Mouse (Mus musculus): ENCODE measurements around the gene Mas1. TPM values are rescaled to one million over a fixed set of nuclear protein-coding genes. Genes with fewer than 3 reads are reported as not detected.
A peak's percentile ranks its signal among the peaks of the same experiment; 100 is the strongest.
"Not testable (repeated sequence)": the region's sequence is repeated elsewhere in the genome, so short reads cannot be mapped to it uniquely, and the experiment has no call there.

Gene Mas1
- polyA plus RNA-seq, 1 experiment from 2014 or later = 0.41 TPM

DNA sequence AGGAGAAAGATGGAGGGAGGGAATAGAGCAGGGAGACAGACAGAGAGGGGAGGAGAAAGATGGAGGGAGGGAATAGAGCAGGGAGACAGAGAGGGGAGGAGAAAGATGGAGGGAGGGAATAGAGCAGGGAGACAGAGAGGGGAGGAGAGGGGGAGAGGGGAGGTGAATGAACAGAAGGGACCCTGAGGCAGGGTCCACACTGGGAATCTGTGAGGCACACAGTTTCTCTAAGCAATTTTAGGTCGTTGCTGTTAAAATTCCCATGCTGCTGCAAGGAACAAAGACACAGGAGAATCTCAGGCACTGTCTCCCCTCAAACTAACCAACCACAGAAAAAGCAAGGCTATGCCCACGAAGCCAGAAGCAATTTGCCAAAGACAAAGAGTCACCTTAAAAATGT lies 30.7 kb upstream of the Mas1 start:
- H3K4me2 ChIP-seq (replicated peaks); H3K4me1 ChIP-seq; H3K4me3 ChIP-seq; H3K27me3 ChIP-seq; H3K9ac ChIP-seq; H3K9me3 ChIP-seq (replicated peaks); ATAC-seq (ENCODE audit: low FRiP score); H3K27ac ChIP-seq: not testable (repeated sequence)
- 36% methylated on average over 2 of the region's 2 CpGs for WGBS
- H3K36me3 ChIP-seq = peaks cover 26% of the 10 kb centered on the region

DNA sequence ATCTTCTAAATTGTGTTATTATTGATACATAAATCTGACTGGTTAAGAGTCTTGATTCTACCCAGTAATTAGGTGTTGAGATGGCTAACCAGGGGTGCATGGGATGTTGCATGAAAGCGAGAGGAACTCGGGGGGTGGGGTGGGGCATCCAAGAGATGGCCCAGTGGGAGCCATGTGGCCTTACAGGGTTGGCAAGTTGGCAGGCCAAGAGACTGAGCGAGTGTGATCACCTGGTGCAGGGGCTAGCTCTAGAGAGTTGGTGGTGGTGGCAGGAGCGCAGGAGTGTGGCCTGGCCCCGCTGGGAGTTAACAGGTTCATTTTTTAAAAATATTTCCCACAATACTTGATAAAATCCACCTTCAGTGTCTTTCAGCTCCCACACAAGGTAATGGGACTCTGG lies 29.7 kb upstream of the Mas1 start:
- H3K4me3 ChIP-seq = no peak overlapping the region
- no peak overlapping the region for H3K9ac ChIP-seq
- no peak overlapping the region for H3K4me2 ChIP-seq (replicated peaks)
- H3K9me3 ChIP-seq (replicated peaks) = no peaks in the 10 kb centered on the region
- no peaks in the 10 kb centered on the region for H3K27me3 ChIP-seq
- no peak overlapping the region for H3K27ac ChIP-seq
- no peak for ATAC-seq (ENCODE audit: low FRiP score)
- peaks cover 26% of the 10 kb centered on the region for H3K36me3 ChIP-seq
- H3K4me1 ChIP-seq = no peaks in the 10 kb centered on the region
- WGBS = 87% methylated on average over 5 of the region's 5 CpGs

DNA sequence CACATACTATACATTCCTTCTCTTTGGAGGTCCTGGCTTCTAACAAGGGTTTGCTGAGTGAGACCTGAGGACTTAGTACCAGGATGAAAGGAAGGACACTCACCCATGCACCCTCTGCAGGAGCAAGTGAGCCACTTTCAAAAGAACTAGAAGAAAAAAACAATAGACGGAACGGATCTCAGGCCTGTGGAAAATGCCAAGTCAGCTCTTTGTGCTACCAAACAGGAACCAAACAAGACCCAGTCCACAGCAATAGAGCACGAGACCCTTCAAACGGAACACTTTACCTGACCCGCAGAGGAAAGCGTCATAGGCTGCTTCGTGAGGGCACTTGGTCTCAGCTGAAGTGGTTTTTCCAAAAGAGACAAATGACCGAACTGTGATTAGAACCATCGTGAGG lies 24.1 kb upstream of the Mas1 start:
- 89% methylated on average over 9 of the region's 9 CpGs for WGBS
- Histone ChIP-seq H3K9ac (no peak overlapping the region), H3K36me3 (peaks cover 31% of the 10 kb centered on the region; the same call in 1 of the 2 replicates), H3K4me1 (no peaks in the 10 kb centered on the region), H3K27ac (no peak overlapping the region), H3K9me3 (replicated peaks) (no peaks in the 10 kb centered on the region), H3K4me2 (replicated peaks) (no peak overlapping the region), H3K4me3 (no peak overlapping the region), H3K27me3 (no peaks in the 10 kb centered on the region)
- ATAC-seq (ENCODE audit: low FRiP score) = no peak

DNA sequence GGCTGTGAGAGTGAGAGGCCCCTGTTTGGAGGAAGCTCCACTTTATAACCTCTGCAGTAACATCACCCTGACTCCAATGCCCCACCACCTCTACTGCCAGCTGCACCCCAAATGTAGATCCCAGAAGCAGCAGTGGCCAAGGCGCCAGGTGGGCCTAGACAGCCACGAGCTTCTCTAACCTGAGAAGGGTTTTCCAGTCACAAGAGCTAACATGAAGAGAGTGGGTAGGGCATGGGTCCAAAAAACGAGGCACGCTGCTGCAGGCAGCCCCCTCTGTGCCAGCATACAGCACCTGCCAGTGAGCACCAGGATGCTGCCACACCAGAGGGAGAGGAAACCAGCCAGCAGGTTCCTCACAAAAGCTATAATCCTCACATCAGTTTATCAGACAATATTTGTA lies 23.1 kb upstream of the Mas1 start:
- Histone ChIP-seq H3K27ac (no peak overlapping the region), H3K36me3 (peaks cover 31% of the 10 kb centered on the region; the same call in 1 of the 2 replicates), H3K4me3 (no peak overlapping the region), H3K4me1 (no peaks in the 10 kb centered on the region), H3K27me3 (no peaks in the 10 kb centered on the region), H3K9ac (no peak overlapping the region), H3K9me3 (replicated peaks) (no peaks in the 10 kb centered on the region), H3K4me2 (replicated peaks) (no peak overlapping the region)
- ATAC-seq (ENCODE audit: low FRiP score) = no peak
- 90% methylated on average over 4 of the region's 4 CpGs for WGBS

DNA sequence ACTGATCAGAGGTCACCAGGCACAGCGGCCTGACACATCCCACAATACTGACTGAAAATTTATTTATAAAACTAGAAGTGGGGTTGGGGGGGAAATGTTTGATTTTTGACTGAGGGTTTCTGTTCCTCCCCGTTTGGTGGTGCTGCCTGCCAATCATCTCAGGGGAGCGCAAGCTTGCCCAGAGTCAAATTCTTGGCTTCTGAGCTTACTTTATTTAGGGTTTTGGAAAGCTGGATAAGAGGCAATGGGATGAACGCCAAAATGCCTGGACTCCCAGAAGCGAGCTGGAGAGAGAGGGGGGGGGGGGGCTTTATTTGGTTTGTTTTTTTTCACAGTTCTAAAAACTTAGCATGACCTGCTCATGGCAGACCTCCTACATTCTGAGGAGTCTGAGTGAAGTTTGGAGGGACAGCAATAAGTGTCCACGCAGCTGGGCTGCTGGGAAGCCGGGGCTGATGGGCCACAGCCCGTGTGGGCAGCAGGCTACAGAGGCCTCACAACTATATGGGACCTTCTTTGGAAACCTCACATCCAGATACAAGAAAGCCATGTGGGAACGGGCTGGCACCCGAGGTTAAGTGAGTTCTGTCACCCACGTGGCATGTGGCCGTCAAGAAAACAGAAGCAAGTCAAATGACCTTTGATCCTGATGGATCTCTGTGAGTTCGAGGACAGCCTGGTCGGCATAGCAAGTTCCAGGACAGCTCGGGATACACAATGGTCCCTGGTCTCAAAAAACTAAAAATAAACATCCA lies 19.3 kb upstream of the Mas1 start:
- Histone ChIP-seq H3K9me3 (replicated peaks) (no peaks in the 10 kb centered on the region), H3K4me1 (no peaks in the 10 kb centered on the region), H3K9ac (no peak overlapping the region), H3K27me3 (no peaks in the 10 kb centered on the region), H3K27ac (no peak overlapping the region), H3K4me3 (no peak overlapping the region), H3K4me2 (replicated peaks) (no peak overlapping the region), H3K36me3 (peaks cover 27% of the 10 kb centered on the region; the same call in 1 of the 2 replicates)
- ATAC-seq (ENCODE audit: low FRiP score) = no peak
- 85% methylated on average over 15 of the region's 15 CpGs for WGBS

DNA sequence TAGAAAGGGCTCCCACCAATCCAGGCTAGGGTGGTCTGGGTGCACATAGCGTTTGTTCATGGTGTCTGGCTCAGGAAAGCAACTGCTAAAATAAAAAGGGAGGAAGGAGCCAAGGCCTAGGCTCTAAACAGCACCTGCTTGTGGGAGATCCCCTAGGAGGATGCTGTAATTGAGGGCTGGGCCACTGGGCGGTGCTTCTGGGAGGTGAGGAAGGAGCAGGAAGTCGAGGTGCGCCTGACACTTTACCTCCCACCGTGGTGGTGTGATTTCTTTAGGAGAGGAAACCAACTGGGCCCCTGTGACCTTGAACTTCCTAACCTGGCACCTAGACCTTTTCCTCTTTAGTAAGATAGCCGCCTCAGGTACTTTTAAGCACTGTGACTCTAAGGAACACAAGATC lies 18.7 kb upstream of the Mas1 start:
- ATAC-seq (ENCODE audit: low FRiP score) = no peak
- WGBS = 34% methylated on average over 6 of the region's 6 CpGs
- H3K27me3 ChIP-seq = no peaks in the 10 kb centered on the region

DNA sequence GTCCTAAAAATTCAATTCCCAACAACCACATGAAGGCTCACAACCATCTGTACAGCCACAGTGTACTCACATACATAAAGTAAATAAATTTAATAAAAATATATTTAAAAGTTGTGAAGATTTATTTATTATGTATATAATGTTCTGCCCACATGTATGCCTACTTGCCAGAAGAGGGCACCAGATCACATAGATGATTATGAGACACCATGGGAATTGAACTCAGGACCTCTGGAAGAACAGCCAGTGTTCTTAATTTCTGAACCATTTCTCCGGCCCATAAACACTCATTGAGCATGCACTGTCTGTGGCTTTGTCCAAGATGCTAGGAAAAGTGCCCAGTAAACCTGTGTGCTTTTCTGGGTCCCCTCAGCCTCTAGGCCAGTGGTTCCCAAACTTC lies 13.3 kb upstream of the Mas1 start:
- no peak for ATAC-seq (ENCODE audit: low FRiP score)
- Histone ChIP-seq H3K36me3 (no peaks in the 10 kb centered on the region), H3K9me3 (replicated peaks) (no peaks in the 10 kb centered on the region), H3K4me3 (no peak overlapping the region), H3K27me3 (no peaks in the 10 kb centered on the region), H3K4me2 (replicated peaks) (no peak overlapping the region), H3K27ac (no peak overlapping the region), H3K9ac (no peak overlapping the region), H3K4me1 (no peaks in the 10 kb centered on the region)
- WGBS = 81% methylated on average over 1 of the region's 1 CpGs

More for the DNA sequence above, 18.7 kb upstream of the Mas1 start:
- Histone ChIP-seq H3K9me3 (replicated peaks) (no peaks in the 10 kb centered on the region), H3K4me3 (no peak overlapping the region), H3K27ac (no peak overlapping the region), H3K4me1 (no peaks in the 10 kb centered on the region), H3K36me3 (peaks cover 22% of the 10 kb centered on the region; the same call in 1 of the 2 replicates), H3K9ac (no peak overlapping the region), H3K4me2 (replicated peaks) (no peak overlapping the region)

DNA sequence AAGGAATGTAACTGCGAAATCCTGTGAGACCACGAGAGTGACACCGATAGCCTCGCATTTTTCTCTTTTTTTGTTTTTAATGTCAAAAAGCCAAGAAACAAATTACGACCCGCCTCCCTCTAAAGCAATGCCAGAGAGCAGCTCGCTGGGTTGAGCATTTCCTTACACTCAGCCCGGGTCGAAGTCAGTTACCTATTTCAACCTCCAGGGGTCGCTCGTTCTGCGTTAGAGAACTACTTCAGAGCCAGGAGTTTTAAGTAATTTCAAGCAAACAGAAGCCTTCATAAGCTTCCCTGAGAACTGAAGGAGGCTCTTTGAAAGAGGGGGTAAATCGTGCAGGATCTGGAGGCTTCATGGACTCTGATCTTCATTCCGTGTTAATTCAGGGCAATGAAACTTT lies 12.2 kb upstream of the Mas1 start:
- no peaks in the 10 kb centered on the region for H3K27me3 ChIP-seq
- H3K9me3 ChIP-seq (replicated peaks) = no peaks in the 10 kb centered on the region
- 5% methylated on average over 14 of the region's 14 CpGs for WGBS
- no peaks in the 10 kb centered on the region for H3K4me1 ChIP-seq
- no peak overlapping the region for H3K9ac ChIP-seq
- H3K36me3 ChIP-seq = no peaks in the 10 kb centered on the region
- no peak for ATAC-seq (ENCODE audit: low FRiP score)
- H3K27ac ChIP-seq = no peak overlapping the region
- peak overlapping the region; percentile 36 for H3K4me2 ChIP-seq (replicated peaks)
- no peak overlapping the region for H3K4me3 ChIP-seq

DNA sequence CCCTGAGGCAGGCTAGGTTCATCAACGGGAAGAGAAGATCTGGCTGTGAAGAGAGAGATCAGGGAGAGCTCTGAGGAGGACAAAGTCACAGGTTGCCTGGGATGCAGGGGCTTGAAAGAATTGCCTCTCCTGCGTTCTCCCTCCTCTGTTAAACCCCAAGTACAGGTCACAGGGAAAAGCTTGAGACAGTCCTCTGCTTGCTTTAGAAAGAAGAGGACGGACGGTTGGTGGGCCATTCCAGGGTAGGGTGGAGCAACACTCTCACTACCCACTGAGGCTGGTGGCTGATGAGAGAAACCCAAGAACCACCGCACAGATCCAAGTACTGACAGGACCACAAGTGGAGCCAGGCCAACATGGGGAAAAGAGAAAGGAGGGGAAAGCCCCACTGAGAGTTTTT lies 7.8 kb upstream of the Mas1 start, which contains the start of gene Mrgprh:
Mrgprh (plus strand) TSS at position 301 of the 400 bp plus-strand sequence.
- WGBS = 79% methylated on average over 5 of the region's 5 CpGs
- H3K4me1 ChIP-seq = 0 out of 2 replicates have a peak, but pooled peaks cover 6% of the 10 kb centered on the region

DNA sequence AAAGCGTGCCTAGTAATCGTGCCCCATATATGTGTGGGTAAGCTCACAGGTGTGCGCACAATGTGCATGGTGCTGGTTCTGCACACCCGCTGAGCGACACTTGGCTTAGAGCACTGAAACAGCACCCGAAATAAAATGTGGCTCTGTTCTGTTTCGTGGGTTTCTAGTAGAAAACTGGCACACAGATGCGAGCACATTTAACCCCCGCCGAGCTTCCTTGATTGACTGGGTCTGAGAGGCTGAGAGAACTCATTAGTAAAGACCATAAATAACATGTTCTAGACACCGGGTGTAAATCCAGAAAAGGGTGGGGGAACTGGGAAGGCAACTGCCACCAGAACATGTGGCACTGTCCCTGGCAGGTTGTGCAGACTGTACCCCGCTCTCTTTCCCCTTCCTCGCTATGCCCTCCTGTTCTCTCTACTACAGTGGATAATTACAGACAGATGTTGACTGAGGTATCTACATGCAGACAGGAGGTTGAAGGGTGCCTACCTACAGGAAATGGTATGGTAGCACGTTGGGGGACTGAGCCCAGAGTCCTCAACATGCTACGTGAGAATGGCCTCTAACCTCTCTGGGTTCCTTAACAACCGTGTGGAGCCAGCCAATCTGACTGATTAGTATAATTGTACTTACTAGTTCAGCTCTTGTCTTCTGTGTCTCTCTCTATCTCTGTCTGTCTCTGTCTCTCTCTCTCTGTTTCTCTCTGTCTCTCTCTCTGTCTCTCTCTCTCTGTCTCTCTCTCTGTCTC lies 4.5 kb upstream of the Mas1 start:
- Histone ChIP-seq H3K4me1 (0 out of 2 replicates have a peak, but pooled peaks cover 8% of the 10 kb centered on the region), H3K4me2 (replicated peaks) (no peak overlapping the region), H3K36me3 (no peaks in the 10 kb centered on the region), H3K9ac (no peak overlapping the region), H3K4me3 (no peak overlapping the region), H3K9me3 (replicated peaks) (no peaks in the 10 kb centered on the region), H3K27me3 (peaks cover 5% of the 10 kb centered on the region; the same call in 1 of the 2 replicates), H3K27ac (no peak overlapping the region)
- no peak for ATAC-seq (ENCODE audit: low FRiP score)
- WGBS = 71% methylated on average over 16 of the region's 16 CpGs

More for the DNA sequence above, 7.8 kb upstream of the Mas1 start, which contains the start of gene Mrgprh:
- no peak within 1 kb of the TSS for H3K9ac ChIP-seq
- H3K9me3 ChIP-seq (replicated peaks) = no peaks in the 10 kb centered on the region
- H3K36me3 ChIP-seq = no peaks in the 10 kb centered on the region
- ATAC-seq (ENCODE audit: low FRiP score) = no peak
- no peak within 1 kb of the TSS for H3K4me3 ChIP-seq
- H3K27ac ChIP-seq = no peak within 1 kb of the TSS
- peaks cover 5% of the 10 kb centered on the region; the same call in 1 of the 2 replicates for H3K27me3 ChIP-seq
- no peak within 1 kb of the TSS for H3K4me2 ChIP-seq (replicated peaks)

DNA sequence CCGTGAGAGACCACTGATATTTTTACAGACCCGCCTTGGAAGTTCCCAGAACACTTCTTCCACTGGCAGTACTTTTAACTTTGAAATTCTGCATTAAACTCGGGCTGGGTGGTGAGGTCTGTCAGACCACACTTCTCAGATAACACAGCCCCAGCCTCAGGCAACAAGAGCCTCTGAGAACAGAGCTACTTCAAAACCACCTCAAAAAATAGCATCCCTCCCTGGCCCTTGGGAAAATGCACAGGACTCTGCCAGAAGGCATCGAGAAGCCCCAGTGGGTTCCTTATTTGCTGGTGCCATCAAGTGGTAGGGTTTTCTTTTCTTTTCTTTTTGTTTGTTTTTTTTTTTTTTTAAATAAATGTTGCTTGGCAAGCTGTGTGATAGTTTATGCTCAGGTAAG lies 697 bp upstream of the Mas1 start:
- ATAC-seq (ENCODE audit: low FRiP score) = no peak
- peaks cover 5% of the 10 kb centered on the region; the same call in 1 of the 2 replicates for H3K27me3 ChIP-seq
- H3K4me3 ChIP-seq = no peak overlapping the region
- H3K9ac ChIP-seq = no peak overlapping the region
- 0 out of 2 replicates have a peak, but pooled peaks cover 8% of the 10 kb centered on the region for H3K4me1 ChIP-seq
- no peaks in the 10 kb centered on the region for H3K36me3 ChIP-seq
- WGBS = 40% methylated on average over 4 of the region's 4 CpGs
- no peaks in the 10 kb centered on the region for H3K9me3 ChIP-seq (replicated peaks)
- H3K27ac ChIP-seq = no peak overlapping the region
- no peak overlapping the region for H3K4me2 ChIP-seq (replicated peaks)

DNA sequence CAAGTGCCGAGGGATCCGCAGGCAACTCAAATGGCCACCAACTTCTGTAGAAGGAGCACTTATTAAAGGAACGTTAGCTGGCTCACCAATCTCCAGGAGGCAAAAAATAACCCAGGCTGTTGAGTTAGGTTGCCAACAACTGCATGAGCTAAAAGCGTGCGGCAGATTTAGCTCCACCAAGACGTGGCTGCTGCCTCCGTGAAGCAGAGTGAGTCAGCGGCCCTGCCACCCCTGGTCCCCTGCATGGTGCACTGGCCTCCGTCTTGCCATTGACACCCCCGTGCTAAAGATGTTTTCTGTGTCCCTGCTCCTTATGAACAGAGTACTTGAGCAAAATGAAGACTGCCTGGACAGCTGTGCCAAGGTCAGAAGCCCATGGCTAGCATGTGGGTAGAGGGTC lies 1.1 kb downstream of the Mas1 start:
- Histone ChIP-seq H3K27me3 (peaks cover 5% of the 10 kb centered on the region; the same call in 1 of the 2 replicates), H3K4me1 (0 out of 2 replicates have a peak, but pooled peaks cover 2% of the 10 kb centered on the region), H3K4me3 (no peak overlapping the region), H3K36me3 (no peaks in the 10 kb centered on the region), H3K27ac (no peak overlapping the region), H3K9ac (no peak overlapping the region), H3K4me2 (replicated peaks) (no peak overlapping the region), H3K9me3 (replicated peaks) (no peaks in the 10 kb centered on the region)
- no peak for ATAC-seq (ENCODE audit: low FRiP score)
- WGBS = 81% methylated on average over 10 of the region's 10 CpGs
